Mouse (Mus musculus) liver, adult 2 months (tissue): ENCODE measurements around the gene Det1.

Experiments used
- CTCF ChIP-seq: fragments of 200-500 bp; IDR thresholded peaks from 2 replicates; pipeline ENCODE4 v1.5.1; 2011; ENCODE audit warnings: low read depth, low read length, control low read depth
- POLR2A ChIP-seq: fragments of 200-500 bp; IDR thresholded peaks from 2 replicates; pipeline ENCODE4 v1.6.1; 2011; ENCODE audit warnings: low read length, control low read depth; ENCODE audit not compliant: insufficient read depth; ENCODE audit errors: extremely low read depth

DNA sequence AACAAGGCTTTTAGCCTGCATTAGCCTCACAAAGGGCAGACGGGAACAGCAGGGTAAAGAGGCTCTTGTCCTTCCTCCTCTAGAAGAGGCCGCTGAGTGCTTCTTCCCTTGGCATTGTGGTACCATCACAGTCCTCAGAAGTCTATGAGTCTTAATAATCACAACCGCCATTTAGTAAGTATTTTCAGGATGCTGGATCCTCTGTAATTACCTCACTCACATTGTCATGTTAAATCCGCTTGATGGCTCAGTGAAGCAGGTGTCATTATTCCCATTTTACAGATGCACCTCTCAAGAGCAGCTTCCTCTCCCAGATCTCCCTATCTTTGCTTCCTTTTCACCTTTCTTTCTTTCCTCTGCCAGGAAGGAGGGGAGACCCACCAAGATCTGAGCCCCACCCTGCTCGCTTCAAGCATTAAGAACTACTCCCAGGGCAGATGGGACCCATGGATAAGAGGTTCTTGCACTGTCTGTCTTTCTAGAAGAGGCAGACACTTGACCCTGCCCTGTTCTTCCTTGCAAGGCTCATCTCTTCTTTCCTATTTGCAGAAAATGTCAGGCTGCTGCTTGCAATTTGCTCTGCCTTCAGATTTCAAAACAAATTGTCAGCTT, 8.1 kb upstream of the Det1 start:
- TF ChIP-seq CTCF (no peak), POLR2A (no peak)
